Mouse (Mus musculus): ENCODE results near the gene Anp32a. TPM values are rescaled to one million over a fixed set of nuclear protein-coding genes. Genes with fewer than 3 reads are reported as not detected.
A peak's percentile ranks its signal among the peaks of the same experiment; 100 is the strongest.

The Anp32a gene
- total and polyA plus RNA-seq, 2 experiments = 27.3 to 96.2 TPM

- H3K27ac ChIP-seq (replicated peaks; ENCODE audit: insufficient read depth, low read depth, low read length) = no peak overlapping the region; the same call in 1 of the 2 replicates
Observed at GRCm38 (mm10) chr9:62340301-62341122, 581 bp upstream of the Anp32a start.

GRCm38 (mm10) chr9:62341701-62342440 is 778 bp downstream of the Anp32a start:
- peak overlapping the region; percentile 94 for H3K4me3 ChIP-seq (ENCODE audit: insufficient read depth, low read depth, low read length)
- peak overlapping the region; percentile 97 for H3K27ac ChIP-seq (replicated peaks; ENCODE audit: insufficient read depth, low read depth, low read length)
- no peaks in the 10 kb centered on the region for H3K27me3 ChIP-seq (ENCODE audit: control insufficient read depth, insufficient read depth, low read length)
- peak overlapping the region; percentile 99 for H3K9ac ChIP-seq (ENCODE audit: low read depth, low read length)
- no peak for DNase-seq (ENCODE audit: extremely low read depth, low read depth, low spot score)
- H3K79me2 ChIP-seq (ENCODE audit: control insufficient read depth, insufficient read depth, low read length) = peaks cover 27% of the 10 kb centered on the region; the same call in 1 of the 2 replicates
- no peak for TF ChIP-seq POLR2A (IDR thresholded peaks at IDR 0.05; ENCODE audit: extremely low read depth, insufficient read depth, low read length)
- no peak for TF ChIP-seq CTCF (IDR thresholded peaks at IDR 0.05; ENCODE audit: low read depth, low read length)
- H3K36me3 ChIP-seq (ENCODE audit: control insufficient read depth, insufficient read depth, low read length) = no peaks in the 10 kb centered on the region
- 1% methylated on average over 54 of the region's 54 CpGs for WGBS
- H3K4me1 ChIP-seq (ENCODE audit: control insufficient read depth, insufficient read depth, low read length) = 0 out of 2 replicates have a peak, but pooled peaks cover 6% of the 10 kb centered on the region

More at GRCm38 (mm10) chr9:62340301-62341122, 581 bp upstream of the Anp32a start:
- H3K79me2 ChIP-seq (ENCODE audit: control insufficient read depth, insufficient read depth, low read length) = peaks cover 23% of the 10 kb centered on the region; the same call in 1 of the 2 replicates
- H3K4me1 ChIP-seq (ENCODE audit: control insufficient read depth, insufficient read depth, low read length) = 0 out of 2 replicates have a peak, but pooled peaks cover 6% of the 10 kb centered on the region
- DNase-seq (ENCODE audit: extremely low read depth, low read depth, low spot score) = no peak
- H3K36me3 ChIP-seq (ENCODE audit: control insufficient read depth, insufficient read depth, low read length) = no peaks in the 10 kb centered on the region
- peak overlapping the region; percentile 78 for H3K9ac ChIP-seq (ENCODE audit: low read depth, low read length)
- WGBS = 8% methylated on average over 44 of the region's 48 CpGs
- TF ChIP-seq POLR2A (IDR thresholded peaks at IDR 0.05; ENCODE audit: extremely low read depth, insufficient read depth, low read length) = no peak
- no peak for TF ChIP-seq CTCF (IDR thresholded peaks at IDR 0.05; ENCODE audit: low read depth, low read length)
- no peaks in the 10 kb centered on the region for H3K27me3 ChIP-seq (ENCODE audit: control insufficient read depth, insufficient read depth, low read length)
- H3K4me3 ChIP-seq (ENCODE audit: insufficient read depth, low read depth, low read length) = peak overlapping the region; percentile 94

- H3K79me2 ChIP-seq (ENCODE audit: control insufficient read depth, insufficient read depth, low read length) = peaks cover 33% of the 10 kb centered on the region; the same call in 1 of the 2 replicates
- peak overlapping the region; percentile 94 for H3K4me3 ChIP-seq (ENCODE audit: insufficient read depth, low read depth, low read length)
- H3K4me1 ChIP-seq (ENCODE audit: control insufficient read depth, insufficient read depth, low read length) = peaks cover 12% of the 10 kb centered on the region
- WGBS = under 1% methylated on average over 48 of the region's 48 CpGs
- H3K36me3 ChIP-seq (ENCODE audit: control insufficient read depth, insufficient read depth, low read length) = no peaks in the 10 kb centered on the region
- peak overlapping the region; percentile 99 for H3K9ac ChIP-seq (ENCODE audit: low read depth, low read length)
- no peaks in the 10 kb centered on the region for H3K27me3 ChIP-seq (ENCODE audit: control insufficient read depth, insufficient read depth, low read length)
- 0 out of 2 replicates have a peak, but pooled peaks have one; percentile 25 for TF ChIP-seq POLR2A (IDR thresholded peaks at IDR 0.05; ENCODE audit: extremely low read depth, insufficient read depth, low read length)
- TF ChIP-seq CTCF (IDR thresholded peaks at IDR 0.05; ENCODE audit: low read depth, low read length) = no peak
- peak overlapping the region; percentile 97 for H3K27ac ChIP-seq (replicated peaks; ENCODE audit: insufficient read depth, low read depth, low read length)
- peak; percentile 43 for DNase-seq (ENCODE audit: extremely low read depth, low read depth, low spot score)
Observed at GRCm38 (mm10) chr9:62342441-62343191, 1.5 kb downstream of the Anp32a start.

- TF ChIP-seq CTCF (IDR thresholded peaks at IDR 0.05; ENCODE audit: low read depth, low read length) = no peak
- 0 out of 2 replicates have a peak, but pooled peaks have one; percentile 37 for TF ChIP-seq POLR2A (IDR thresholded peaks at IDR 0.05; ENCODE audit: extremely low read depth, insufficient read depth, low read length)
- DNase-seq (ENCODE audit: extremely low read depth, low read depth, low spot score) = peak; percentile 56
- peak overlapping the region; percentile 94 for H3K4me3 ChIP-seq (ENCODE audit: insufficient read depth, low read depth, low read length)
- H3K36me3 ChIP-seq (ENCODE audit: control insufficient read depth, insufficient read depth, low read length) = no peaks in the 10 kb centered on the region
- peaks cover 18% of the 10 kb centered on the region for H3K4me1 ChIP-seq (ENCODE audit: control insufficient read depth, insufficient read depth, low read length)
- peak overlapping the region; percentile 98 for H3K27ac ChIP-seq (replicated peaks; ENCODE audit: insufficient read depth, low read depth, low read length)
- WGBS = under 1% methylated on average over 52 of the region's 56 CpGs
- H3K79me2 ChIP-seq (ENCODE audit: control insufficient read depth, insufficient read depth, low read length) = peaks cover 37% of the 10 kb centered on the region; the same call in 1 of the 2 replicates
- H3K27me3 ChIP-seq (ENCODE audit: control insufficient read depth, insufficient read depth, low read length) = no peaks in the 10 kb centered on the region
- peak overlapping the region; percentile 99 for H3K9ac ChIP-seq (ENCODE audit: low read depth, low read length)
Observed at GRCm38 (mm10) chr9:62343192-62343903, 2.3 kb downstream of the Anp32a start.

All from liver, adult 2 months (tissue).